Mouse (Mus musculus): Measurements from ENCODE around the gene Cnnm4. TPM values are rescaled to one million over a fixed set of nuclear protein-coding genes. Genes with fewer than 3 reads are reported as not detected.

Gene Cnnm4
- total RNA-seq, 2 experiments from 2014 or later: 7.6 to 8.2 TPM

Small RNA genes within 50 kb of the gene (microRNA-seq; reads per million reads assigned to microRNA genes)
- not detected for gene Gm47280

Other genes with a start within 250 kb of the Cnnm4 start
- gene Uggt1, start 226.9 kb upstream of the Cnnm4 start, total RNA-seq (2021): 10 to 100 TPM; 28.1 to 29.3 TPM
- gene Neurl3, start 196.9 kb upstream of the Cnnm4 start, total RNA-seq (2021): under 1 TPM; 0.30 to 0.66 TPM
- 10 to 100 TPM in 1 of 2 experiments, 1 to 10 TPM in 1; 6.3 to 15.4 TPM for gene Arid5a, start 163.9 kb upstream of the Cnnm4 start, total RNA-seq (2021)
- gene Kansl3, start 102.4 kb upstream of the Cnnm4 start, total RNA-seq (2021): 10 to 100 TPM; 31.9 to 40.6 TPM
- gene Fer1l5, start 99.3 kb upstream of the Cnnm4 start, total RNA-seq (2021): not detected
- gene Lman2l, start 26.3 kb upstream of the Cnnm4 start, total RNA-seq (2021): 10 to 100 TPM; 21.0 to 22.2 TPM
- 10 to 100 TPM; 11.6 TPM for gene Cnnm3, start 40.2 kb downstream of the Cnnm4 start, total RNA-seq (2021)
- gene Ankrd23, start 65.3 kb downstream of the Cnnm4 start, total RNA-seq (2021): 1,000 to 10,000 TPM; 3,219 to 3,282 TPM
- gene Gm42417, start 67.8 kb downstream of the Cnnm4 start, total RNA-seq (2021): 1,000 to 10,000 TPM; 1,348 to 1,458 TPM
- gene Ankrd39, start 75.8 kb downstream of the Cnnm4 start, total RNA-seq (2021): 1 to 10 TPM; 7.3 to 8.6 TPM
- gene Sema4c, start 86.7 kb downstream of the Cnnm4 start, total RNA-seq (2021): 1 to 10 TPM; 4.7 to 6.8 TPM
- under 1 TPM; 0.43 to 0.59 TPM for gene Fam178b, start 211.6 kb downstream of the Cnnm4 start, total RNA-seq (2021)
- gene Cox5b, start 219.8 kb downstream of the Cnnm4 start, total RNA-seq (2021): 1,000 to 10,000 TPM; 1,366 to 1,435 TPM
- 1 to 10 TPM in 1 of 2 experiments, under 1 TPM in 1; 0.66 to 1.2 TPM for gene 4933424G06Rik, start 238.5 kb downstream of the Cnnm4 start, total RNA-seq (2021)
- gene Actr1b, start 242.8 kb downstream of the Cnnm4 start, total RNA-seq (2021): 100 to 1,000 TPM; 138 to 147 TPM